Mouse (Mus musculus) C2C12 (cell line): Measurements from ENCODE around the gene Pde10a. TPM values are rescaled to one million over a fixed set of nuclear protein-coding genes. Genes with fewer than 3 reads are reported as not detected.

Experiments
- H3K27me3 ChIP-seq: one replicate; pipeline ENCODE4 v1.6.1; 2011; ENCODE audit not compliant: control insufficient read depth, insufficient read depth, insufficient read length
- H3K36me3 ChIP-seq: one replicate; pipeline ENCODE4 v1.6.1; 2011; ENCODE audit not compliant: control insufficient read depth, insufficient read depth
- H3K4me3 ChIP-seq: one replicate; pipeline ENCODE4 v1.5.1; 2011; ENCODE audit warnings: mild to moderate bottlenecking, control low read depth; ENCODE audit not compliant: poor library complexity, insufficient read depth, severe bottlenecking
- H3K79me2 ChIP-seq: one replicate; pipeline ENCODE4 v1.6.1; 2011; ENCODE audit not compliant: control insufficient read depth, insufficient read depth
- H3K79me3 ChIP-seq: one replicate; pipeline ENCODE4 v1.6.1; 2011; ENCODE audit warnings: low read depth, control low read depth
- H3ac ChIP-seq: one replicate; pipeline ENCODE3; 2011; ENCODE audit warnings: low read depth; ENCODE audit not compliant: control insufficient read depth, insufficient read length
- CEBPB ChIP-seq: IDR thresholded peaks from one replicate; pipeline ENCODE4 v1.6.1; 2011; ENCODE audit warnings: low read depth, mild to moderate bottlenecking, control low read depth, moderate library complexity
- CTCF ChIP-seq: IDR thresholded peaks from one replicate; pipeline ENCODE4 v1.5.1; 2011; ENCODE audit not compliant: control insufficient read depth, insufficient read depth, insufficient read length
- FOSL1 ChIP-seq: IDR thresholded peaks from one replicate; pipeline ENCODE4 v1.8.0; 2011; ENCODE audit warnings: mild to moderate bottlenecking, low read length; ENCODE audit not compliant: poor library complexity, insufficient read depth, severe bottlenecking
- MAX ChIP-seq: IDR thresholded peaks from one replicate; pipeline ENCODE4 v1.6.1; 2011; ENCODE audit warnings: mild to moderate bottlenecking, control low read depth
- MYOD1 ChIP-seq: IDR thresholded peaks from one replicate; pipeline ENCODE4 v1.6.1; 2011; ENCODE audit warnings: low read depth; ENCODE audit not compliant: control insufficient read depth, insufficient read length
- MYOG ChIP-seq: IDR thresholded peaks from one replicate; pipeline ENCODE4 v1.6.1; 2011; ENCODE audit not compliant: control insufficient read depth, insufficient read length; ENCODE audit errors: extremely low read depth
- USF1 ChIP-seq: IDR thresholded peaks from one replicate; pipeline ENCODE4 v1.6.1; 2011; ENCODE audit warnings: low read depth, mild to moderate bottlenecking, control low read depth, moderate library complexity
- polyA plus RNA-seq: library from polyadenylated mRNA; unstranded; fragments of >200 nt; fragmentation: generic; extraction: Trizol; gene quantifications from one replicate; pipeline ENCODE4 v1.2.1, GENCODE M21; 2012; ENCODE audit warnings: missing spikeins

The Pde10a gene
- polyA plus RNA-seq, 1 experiment, result 0.83 TPM

DNA sequence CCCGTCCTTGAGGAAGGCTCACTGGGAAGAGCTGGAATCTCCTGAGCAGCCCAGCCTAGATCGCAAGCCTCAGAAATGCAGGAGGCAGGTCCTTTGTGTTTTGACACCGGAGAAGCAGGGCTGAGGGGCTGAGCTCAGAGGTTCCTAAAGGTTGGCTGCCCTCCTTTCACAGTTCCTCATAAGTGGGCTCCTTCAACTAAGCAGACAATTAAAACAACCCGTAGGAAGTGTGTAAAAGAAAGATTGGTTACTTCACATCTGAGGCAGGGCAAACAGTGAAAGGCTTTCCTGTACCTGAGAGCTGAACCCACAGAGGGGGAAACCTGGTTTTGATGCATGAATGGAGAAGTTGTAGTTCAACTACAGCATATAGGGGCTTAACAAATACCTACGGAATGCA lies 26.5 kb upstream of the Pde10a start:
- TF ChIP-seq CTCF, result no peak
- no peak for TF ChIP-seq MAX
- no peak for TF ChIP-seq MYOD1
- TF ChIP-seq MYOG, result no peak
- no peak overlapping the region for H3K4me3 ChIP-seq
- no peaks in the 10 kb centered on the region for H3K36me3 ChIP-seq
- H3K27me3 ChIP-seq, result no peaks in the 10 kb centered on the region
- no peaks in the 10 kb centered on the region for H3K79me2 ChIP-seq
- no peaks in the 10 kb centered on the region for H3K79me3 ChIP-seq
- no peak overlapping the region for H3ac ChIP-seq

DNA sequence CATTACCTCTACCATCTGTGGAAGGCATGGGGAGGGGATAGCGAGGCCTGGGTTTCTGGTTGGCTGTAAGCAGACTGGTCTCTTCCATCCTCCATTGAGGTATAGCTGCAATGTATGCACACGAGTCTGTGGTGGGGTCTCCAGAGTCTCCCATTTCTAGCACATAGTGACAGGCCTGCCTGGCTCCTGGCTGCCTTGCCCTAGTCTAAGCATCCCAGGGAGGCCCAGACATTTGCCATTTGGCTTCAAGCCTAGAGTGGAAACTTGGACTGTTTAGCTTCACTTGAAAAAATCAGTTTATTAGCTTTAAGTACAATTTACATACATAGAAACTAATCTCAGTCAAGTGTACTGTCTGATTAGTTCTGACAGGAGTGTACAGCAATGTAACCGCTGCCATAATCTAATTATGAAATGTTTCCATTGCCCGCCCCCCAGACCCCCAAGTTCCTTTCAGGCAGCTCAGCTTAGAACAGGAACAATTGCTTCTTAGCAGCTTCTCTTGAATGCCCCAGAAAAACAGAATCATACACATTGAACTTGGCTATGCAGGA lies 25.5 kb upstream of the Pde10a start:
- Histone ChIP-seq H3K36me3 (no peaks in the 10 kb centered on the region), H3K79me2 (no peaks in the 10 kb centered on the region), H3K27me3 (no peaks in the 10 kb centered on the region), H3K79me3 (no peaks in the 10 kb centered on the region), H3ac (no peak overlapping the region), H3K4me3 (no peak overlapping the region)
- TF ChIP-seq MYOG, result no peak
- no peak for TF ChIP-seq CTCF
- TF ChIP-seq MYOD1, result no peak
- no peak for TF ChIP-seq CEBPB
- TF ChIP-seq FOSL1, result no peak
- TF ChIP-seq MAX, result no peak
- TF ChIP-seq USF1, result no peak

DNA sequence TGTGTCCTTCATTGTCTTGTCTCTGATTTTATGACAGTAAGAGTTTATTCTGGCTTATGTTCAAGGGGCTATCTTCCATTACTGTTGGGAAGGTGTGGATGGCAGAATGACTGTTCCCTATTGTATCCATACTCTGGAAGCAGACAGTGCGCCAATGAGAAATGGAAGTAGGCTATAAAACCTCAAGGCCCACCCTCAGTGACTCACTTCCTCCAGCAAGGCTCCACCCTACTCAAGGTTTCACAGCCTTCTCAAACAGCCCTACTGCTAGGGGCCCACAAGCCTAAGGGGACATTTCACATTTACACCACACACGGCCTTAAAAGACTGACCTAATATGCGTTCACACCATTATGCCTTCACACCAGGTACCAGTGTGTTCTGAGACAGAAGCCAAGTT lies 20.8 kb upstream of the Pde10a start:
- Histone ChIP-seq H3K79me2 (no peaks in the 10 kb centered on the region), H3K79me3 (no peaks in the 10 kb centered on the region), H3ac (no peak overlapping the region), H3K4me3 (no peak overlapping the region), H3K36me3 (no peaks in the 10 kb centered on the region), H3K27me3 (no peaks in the 10 kb centered on the region)
- TF ChIP-seq MAX (no peak), MYOD1 (no peak), FOSL1 (no peak), CTCF (no peak)

DNA sequence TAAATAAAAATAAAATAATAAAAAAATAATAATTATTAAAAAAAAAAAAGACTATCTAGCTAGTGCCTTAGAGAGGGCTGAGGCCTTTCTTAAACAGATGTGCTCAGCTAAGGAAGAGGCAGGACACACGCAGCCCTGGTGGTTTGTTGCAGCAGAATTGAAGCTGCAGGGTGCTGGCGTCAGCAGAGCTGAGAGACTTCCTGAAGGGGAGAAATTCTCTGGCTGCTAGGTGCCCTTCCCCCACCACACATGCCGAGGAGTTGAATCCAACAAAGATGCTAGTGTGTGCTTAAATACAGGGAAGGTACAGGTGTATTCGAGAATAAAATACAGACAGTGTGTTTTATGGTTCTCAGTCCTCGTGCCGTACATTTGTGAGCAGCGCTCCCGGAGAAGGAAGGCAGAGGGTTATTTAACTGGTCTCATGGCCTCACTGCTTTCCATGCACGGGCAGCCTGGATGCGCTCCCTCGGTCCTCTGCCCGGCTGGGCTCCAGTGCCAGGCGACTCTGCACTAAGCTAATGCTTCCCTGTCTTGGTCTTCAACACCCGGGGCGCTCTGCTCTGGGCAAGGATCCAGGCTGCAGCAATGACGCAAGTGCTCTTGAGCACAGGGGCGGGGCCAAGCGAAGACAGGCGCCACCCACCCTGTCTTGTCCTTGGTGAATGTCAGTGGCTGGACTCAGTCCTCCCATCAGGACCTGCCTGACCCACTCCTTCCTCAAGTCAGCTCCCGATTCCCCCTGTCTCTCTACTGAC lies 19.3 kb upstream of the Pde10a start:
- TF ChIP-seq MYOD1 (no peak), CTCF (no peak), USF1 (no peak), FOSL1 (no peak), MAX (no peak), CEBPB (no peak), MYOG (no peak)
- Histone ChIP-seq H3K4me3 (no peak overlapping the region), H3K27me3 (no peaks in the 10 kb centered on the region), H3K79me2 (no peaks in the 10 kb centered on the region), H3K36me3 (no peaks in the 10 kb centered on the region), H3ac (no peak overlapping the region), H3K79me3 (no peaks in the 10 kb centered on the region)

DNA sequence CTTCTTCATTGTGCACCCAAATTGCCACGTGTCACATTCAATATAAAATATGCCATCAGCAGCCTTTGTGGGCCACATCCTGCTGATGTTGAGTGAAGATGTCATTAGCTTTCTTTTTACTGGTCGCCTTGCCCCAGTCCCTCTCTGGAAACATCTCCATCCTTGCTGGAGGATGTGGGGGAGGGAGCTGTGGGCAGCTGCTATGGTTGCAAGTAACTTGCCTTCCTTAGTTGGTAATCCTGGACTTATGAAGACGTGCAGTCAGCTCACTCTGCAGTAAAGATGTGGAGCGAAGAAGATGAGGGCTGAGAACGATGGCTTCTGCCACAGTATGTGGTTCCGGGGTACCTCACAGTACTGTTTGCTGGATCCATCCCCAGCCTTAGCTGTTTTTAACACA lies 18.4 kb upstream of the Pde10a start:
- Histone ChIP-seq H3K27me3 (no peaks in the 10 kb centered on the region), H3K4me3 (no peak overlapping the region), H3ac (no peak overlapping the region), H3K79me3 (no peaks in the 10 kb centered on the region), H3K36me3 (no peaks in the 10 kb centered on the region), H3K79me2 (no peaks in the 10 kb centered on the region)
- TF ChIP-seq MYOD1 (no peak), FOSL1 (no peak), USF1 (no peak), CEBPB (no peak), CTCF (no peak), MYOG (no peak), MAX (no peak)

DNA sequence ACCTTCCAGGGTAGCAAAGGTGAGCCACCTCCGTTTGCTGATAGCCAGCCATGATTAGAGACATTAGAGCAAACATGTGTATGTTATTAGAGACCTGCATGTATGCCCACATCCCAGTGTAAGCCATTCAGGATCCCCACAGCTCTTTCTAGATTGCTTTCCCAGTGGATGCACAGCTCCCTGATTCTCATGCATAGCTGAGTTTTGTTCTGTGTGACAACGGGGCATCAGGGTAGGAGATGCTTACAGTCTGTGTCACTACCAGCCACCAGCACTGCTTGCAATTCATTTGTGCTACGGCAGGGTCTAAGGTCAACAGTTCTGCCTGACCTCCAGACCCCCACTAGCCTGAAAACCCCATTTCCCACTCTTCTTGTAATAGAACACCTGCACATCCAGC lies 17.5 kb upstream of the Pde10a start:
- Histone ChIP-seq H3K79me2 (no peaks in the 10 kb centered on the region), H3K27me3 (no peaks in the 10 kb centered on the region), H3K79me3 (no peaks in the 10 kb centered on the region), H3K4me3 (no peak overlapping the region), H3K36me3 (no peaks in the 10 kb centered on the region), H3ac (no peak overlapping the region)
- TF ChIP-seq MYOD1 (no peak), FOSL1 (no peak), CTCF (no peak), MYOG (no peak), CEBPB (no peak), USF1 (no peak), MAX (no peak)
